Mouse (Mus musculus) olfactory bulb, adult 2 months (tissue): ENCODE measurements around the gene H2al1i. TPM values are rescaled to one million over a fixed set of nuclear protein-coding genes. Genes with fewer than 3 reads are reported as not detected.

Source experiments
- H3K27ac ChIP-seq: fragments of 200-500 bp; 2 replicates; pipeline ENCODE4 v1.5.1; 2012; ENCODE audit warnings: low read depth, low read length; ENCODE audit not compliant: insufficient read depth
- H3K4me1 ChIP-seq: fragments of 200-500 bp; 2 replicates; pipeline ENCODE4 v1.6.1; 2012; ENCODE audit warnings: low read length; ENCODE audit not compliant: control insufficient read depth, insufficient read depth
- H3K4me3 ChIP-seq: fragments of 200-500 bp; 2 replicates; pipeline ENCODE4 v1.5.1; 2012; ENCODE audit warnings: mild to moderate bottlenecking, low read depth, low read length, moderate library complexity; ENCODE audit not compliant: insufficient read depth
- CTCF ChIP-seq: fragments of 200-500 bp; IDR thresholded peaks from 2 replicates; pipeline ENCODE4 v1.5.1; 2012; ENCODE audit warnings: low read depth, mild to moderate bottlenecking, low read length, moderate library complexity; ENCODE audit not compliant: insufficient read depth
- POLR2A ChIP-seq: fragments of 200-500 bp; IDR thresholded peaks from 2 replicates; pipeline ENCODE4 v1.6.1; 2012; ENCODE audit warnings: mild to moderate bottlenecking, low read depth, low read length, moderate library complexity; ENCODE audit not compliant: insufficient read depth
- WGBS: fragments of 180-500 bp; shearing (Covaris S2); methylation state at CpG from one replicate; pipeline ENCODE4 v1.1.7; 2018; 5-methylcytosine and 5-hydroxymethylcytosine counted together
- polyA plus RNA-seq: library from polyadenylated mRNA; stranded (reverse); fragments of >200 nt; gene quantifications from 2 replicates; pipeline ENCODE4 v1.2.4, GENCODE M21; 2012; ENCODE audit warnings: low replicate concordance; ENCODE audit not compliant: missing spikeins, insufficient read depth, insufficient read length

The H2al1i gene
- polyA plus RNA-seq, 1 experiment: not detected

- Histone ChIP-seq H3K4me1 (no peaks in the 10 kb centered on the region; the same call in 1 of the 2 replicates), H3K27ac (no peak overlapping the region), H3K4me3 (no peak overlapping the region)
- TF ChIP-seq CTCF (no peak), POLR2A (no peak)
- WGBS: 65% methylated on average over 9 of the region's 9 CpGs
Observed at GRCm38 (mm10) chrX:11345762-11346161, 21.3 kb downstream of the H2al1i start.

- H3K4me3 ChIP-seq: no peak overlapping the region
- 83% methylated on average over 3 of the region's 3 CpGs for WGBS
- no peak overlapping the region for H3K27ac ChIP-seq
- H3K4me1 ChIP-seq: no peaks in the 10 kb centered on the region; the same call in 1 of the 2 replicates
- TF ChIP-seq CTCF (no peak), POLR2A (no peak)
Observed at GRCm38 (mm10) chrX:11346756-11347155, 22.3 kb downstream of the H2al1i start.

- H3K27ac ChIP-seq: no peak overlapping the region
- H3K4me3 ChIP-seq: no peak overlapping the region
- no peaks in the 10 kb centered on the region for H3K4me1 ChIP-seq
- no peak for TF ChIP-seq CTCF
- no peak for TF ChIP-seq POLR2A
- WGBS: 93% methylated on average over 6 of the region's 6 CpGs
Observed at GRCm38 (mm10) chrX:11360823-11361222, 36.4 kb downstream of the H2al1i start.

GRCm38 (mm10) chrX:11361261-11361660 is 36.8 kb downstream of the H2al1i start:
- Histone ChIP-seq H3K27ac (no peak overlapping the region), H3K4me1 (no peaks in the 10 kb centered on the region), H3K4me3 (no peak overlapping the region)
- WGBS: 87% methylated on average over 2 of the region's 2 CpGs
- TF ChIP-seq CTCF (no peak), POLR2A (no peak)

- 61% methylated on average over 6 of the region's 6 CpGs for WGBS
- Histone ChIP-seq H3K27ac (no peak overlapping the region), H3K4me3 (no peak overlapping the region), H3K4me1 (no peaks in the 10 kb centered on the region)
- no peak for TF ChIP-seq CTCF
- no peak for TF ChIP-seq POLR2A
Observed at GRCm38 (mm10) chrX:11363890-11364289, 39.4 kb downstream of the H2al1i start.

GRCm38 (mm10) chrX:11365151-11365550 is 40.7 kb downstream of the H2al1i start:
- Histone ChIP-seq H3K4me3 (no peak overlapping the region), H3K4me1 (no peaks in the 10 kb centered on the region), H3K27ac (no peak overlapping the region)
- TF ChIP-seq POLR2A (no peak), CTCF (no peak)
- WGBS: 69% methylated on average over 12 of the region's 12 CpGs

Other genes starting within 250 kb of the H2al1i start
- not detected in 2 replicates for gene H2al1a, start 25.4 kb upstream of the H2al1i start, polyA plus RNA-seq
- gene H2al1b, start 22.2 kb upstream of the H2al1i start, polyA plus RNA-seq: not detected in 2 replicates
- not detected in 2 replicates for gene H2al1c, start 19.0 kb upstream of the H2al1i start, polyA plus RNA-seq
- not detected in 2 replicates for gene H2al1d, start 15.8 kb upstream of the H2al1i start, polyA plus RNA-seq
- gene H2al1e, start 12.7 kb upstream of the H2al1i start, polyA plus RNA-seq: not detected in 2 replicates
- not detected in 2 replicates for gene H2al1f, start 9.5 kb upstream of the H2al1i start, polyA plus RNA-seq
- not detected in 2 replicates for gene H2al1g, start 6.4 kb upstream of the H2al1i start, polyA plus RNA-seq
- gene H2al1h, start 3.2 kb upstream of the H2al1i start, polyA plus RNA-seq: not detected in 2 replicates
- gene H2al1j, start 3.2 kb downstream of the H2al1i start, polyA plus RNA-seq: not detected in 2 replicates